Mouse (Mus musculus) midbrain, embryonic 14.5 days (tissue): ENCODE results near the gene St13. TPM values are rescaled to one million over a fixed set of nuclear protein-coding genes. Genes with fewer than 3 reads are reported as not detected.

Experiments used
- ATAC-seq: fragments of 200-750 bp; cut with Nextera tagmentation; 2 replicates; pipeline ENCODE4 v1.8.0; 2017; ENCODE audit warnings: moderate number of reproducible peaks, moderate library complexity; ENCODE audit not compliant: low FRiP score, low TSS enrichment
- DNase-seq: peaks from one replicate; pipeline ENCODE4 v3.0.0-alpha.2; 2015
- H3K27ac ChIP-seq: fragments of 300-500 bp; sonication (generic); replicated peaks from 2 replicates; pipeline ENCODE4 v1.5.1; 2014; ENCODE audit warnings: mild to moderate bottlenecking, low read depth, low read length, moderate library complexity
- H3K27me3 ChIP-seq: fragments of 300-500 bp; sonication (generic); 2 replicates; pipeline ENCODE4 v1.6.1; 2014; ENCODE audit warnings: low read length, control low read depth, mixed read lengths; ENCODE audit not compliant: control insufficient read depth, insufficient read depth
- H3K36me3 ChIP-seq: fragments of 300-500 bp; sonication (generic); 2 replicates; pipeline ENCODE4 v1.6.1; 2014; ENCODE audit warnings: low read length, control low read depth; ENCODE audit not compliant: control insufficient read depth, insufficient read depth
- H3K4me1 ChIP-seq: fragments of 300-500 bp; sonication (generic); 2 replicates; pipeline ENCODE4 v1.6.1; 2014; ENCODE audit warnings: mild to moderate bottlenecking, antibody characterized with exemption, low read length, control low read depth; ENCODE audit not compliant: control insufficient read depth, insufficient read depth
- H3K4me2 ChIP-seq: fragments of 300-500 bp; sonication (generic); 2 replicates; pipeline ENCODE4 v1.6.1; 2014; ENCODE audit warnings: mild to moderate bottlenecking, low read length, moderate library complexity
- H3K4me3 ChIP-seq: fragments of 300-500 bp; sonication (generic); replicated peaks from 2 replicates; pipeline ENCODE4 v1.5.1; 2014; ENCODE audit warnings: low read depth, low read length
- H3K9ac ChIP-seq: fragments of 300-500 bp; sonication (generic); replicated peaks from 2 replicates; pipeline ENCODE4 v1.6.1; 2014; ENCODE audit warnings: mild to moderate bottlenecking, low read length, moderate library complexity
- H3K9me3 ChIP-seq: fragments of 300-500 bp; sonication (generic); 2 replicates; pipeline ENCODE4 v1.6.1; 2016; ENCODE audit warnings: low read length, control low read depth, mixed read lengths; ENCODE audit not compliant: control insufficient read depth
- WGBS: fragments of 180-500 bp; shearing (Covaris S2); extraction: QIAGEN DNeasy Blood & Tissue Kit; methylation state at CpG from one replicate; pipeline ENCODE4 v1.1.7; 2014; 5-methylcytosine and 5-hydroxymethylcytosine counted together
- polyA plus RNA-seq: library from polyadenylated mRNA; unstranded; fragments of >200 nt; fragmentation: Nextera tagmentation; extraction: Ambion mirVana; gene quantifications from 2 replicates; pipeline ENCODE4 v1.2.1, GENCODE M21; 2014

St13 gene
- polyA plus RNA-seq, 1 experiment from 2014 or later: 179 TPM

- H3K4me1 ChIP-seq: peaks cover 16% of the 10 kb centered on the region; the same call in 1 of the 2 replicates
- H3K4me2 ChIP-seq: peak overlapping the region; percentile 79
- H3K9ac ChIP-seq: 0 out of 2 replicates have a peak overlapping the region, but pooled peaks have one; percentile 0
- no peaks in the 10 kb centered on the region for H3K27me3 ChIP-seq
- WGBS: 34% methylated on average over 6 of the region's 6 CpGs
- peak overlapping the region; percentile 61 for H3K4me3 ChIP-seq
- DNase-seq: no peak
- H3K36me3 ChIP-seq: peaks cover 34% of the 10 kb centered on the region
- peak; percentile 43; the same call in 1 of the 2 replicates for ATAC-seq
- H3K27ac ChIP-seq: peak overlapping the region; percentile 65; the same call in 1 of the 2 replicates
- H3K9me3 ChIP-seq: no peaks in the 10 kb centered on the region
Measured at GRCm38 (mm10) chr15:81361022-81361404, 38.9 kb downstream of the St13 start.

DNA sequence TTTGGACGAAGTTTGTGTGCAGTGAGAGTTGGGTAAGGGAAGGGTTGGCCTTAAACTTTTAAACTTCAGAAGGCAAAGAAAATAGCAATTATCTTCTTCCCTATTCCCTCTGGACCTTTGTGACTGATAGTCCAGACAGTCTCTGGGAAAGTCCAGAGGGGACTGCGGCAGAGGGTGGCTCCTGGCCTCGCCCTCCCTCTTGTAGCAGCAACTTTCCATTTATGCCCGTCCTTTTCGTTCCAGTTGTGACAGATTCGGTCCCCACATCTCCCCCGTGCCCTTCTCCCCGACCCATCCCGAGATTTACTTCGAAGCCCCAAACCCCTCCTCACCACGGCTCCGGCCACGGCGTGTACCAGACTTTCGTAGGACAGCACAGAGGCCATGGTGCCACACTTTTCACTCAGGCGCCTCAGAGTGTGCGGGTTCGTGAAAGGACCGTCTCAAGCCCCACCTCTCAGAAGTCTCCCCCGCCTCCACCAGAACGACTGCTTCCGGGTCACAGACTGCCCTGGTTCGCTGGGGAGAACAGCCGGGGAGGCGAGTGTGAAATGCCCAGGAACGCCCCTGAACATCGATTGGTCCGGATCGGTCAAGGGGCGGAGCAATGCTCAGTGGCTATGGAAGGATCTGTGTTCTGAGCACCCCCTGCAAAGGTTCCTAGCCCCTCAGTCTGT lies 39.4 kb downstream of the St13 start, which contains the start of gene Slc25a17:
Gene Slc25a17 (minus strand): TSS at position 468 of the 677 bp plus-strand sequence.
- peak; percentile 97 for DNase-seq
- H3K9me3 ChIP-seq: no peaks in the 10 kb centered on the region
- peaks cover 28% of the 10 kb centered on the region for H3K36me3 ChIP-seq
- peak within 1 kb of the TSS; percentile 67 for H3K9ac ChIP-seq
- no peaks in the 10 kb centered on the region for H3K27me3 ChIP-seq
- peaks cover 16% of the 10 kb centered on the region; the same call in 1 of the 2 replicates for H3K4me1 ChIP-seq
- peak within 1 kb of the TSS; percentile 65 for H3K27ac ChIP-seq
- peak; percentile 98 for ATAC-seq
- peak within 1 kb of the TSS; percentile 79 for H3K4me2 ChIP-seq
- WGBS: under 1% methylated on average over 30 of the region's 30 CpGs
- H3K4me3 ChIP-seq: peak within 1 kb of the TSS; percentile 61

DNA sequence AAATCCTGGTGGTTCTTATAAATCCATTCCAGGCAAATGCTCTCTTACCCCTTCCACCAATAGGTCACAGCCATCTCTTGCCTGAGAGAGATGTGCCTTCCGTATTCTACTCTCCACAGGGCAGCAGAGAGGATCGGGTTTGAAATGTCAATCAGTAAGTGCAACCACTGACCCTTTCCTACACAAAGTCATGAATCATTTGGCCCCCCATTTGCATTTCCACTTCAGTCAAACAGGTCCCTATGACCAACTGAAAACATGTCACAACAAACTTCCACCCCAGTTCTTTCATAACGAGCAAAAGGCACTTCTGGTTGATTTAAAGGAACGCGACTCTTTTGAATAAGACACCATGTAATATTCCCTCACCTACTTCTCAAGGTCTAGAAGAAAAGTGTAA lies 40.5 kb downstream of the St13 start:
- H3K4me3 ChIP-seq: no peak overlapping the region
- peaks cover 16% of the 10 kb centered on the region; the same call in 1 of the 2 replicates for H3K4me1 ChIP-seq
- DNase-seq (no peak), ATAC-seq (no peak)
- H3K27me3 ChIP-seq: no peaks in the 10 kb centered on the region
- no peaks in the 10 kb centered on the region for H3K9me3 ChIP-seq
- H3K27ac ChIP-seq: no peak overlapping the region
- peaks cover 18% of the 10 kb centered on the region for H3K36me3 ChIP-seq
- no peak overlapping the region for H3K9ac ChIP-seq
- 91% methylated on average over 5 of the region's 5 CpGs for WGBS
- peak overlapping the region; percentile 79 for H3K4me2 ChIP-seq

DNA sequence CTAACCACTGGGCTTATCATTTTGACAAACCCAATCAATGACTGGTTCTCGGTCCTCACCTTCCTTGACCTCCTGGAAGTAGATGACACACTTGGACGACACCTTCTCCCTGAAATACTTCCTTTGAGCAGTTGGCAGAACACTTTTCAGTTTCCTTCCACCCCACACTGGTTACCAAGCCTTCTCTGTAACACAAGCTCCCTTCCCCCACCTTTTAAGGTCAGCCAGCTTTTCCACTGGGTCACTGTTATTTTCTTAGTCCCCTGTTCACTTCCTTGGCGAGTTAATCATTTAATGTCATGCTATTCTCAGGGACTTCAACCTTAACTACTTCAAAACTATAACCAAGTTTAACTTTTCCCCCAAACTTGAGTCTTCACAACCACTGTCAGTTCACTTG lies 40.9 kb downstream of the St13 start:
- no peak for ATAC-seq
- Histone ChIP-seq H3K27me3 (no peaks in the 10 kb centered on the region), H3K9me3 (no peaks in the 10 kb centered on the region), H3K4me2 (no peak overlapping the region), H3K9ac (no peak overlapping the region), H3K27ac (no peak overlapping the region), H3K4me3 (no peak overlapping the region), H3K36me3 (peaks cover 14% of the 10 kb centered on the region), H3K4me1 (peaks cover 16% of the 10 kb centered on the region; the same call in 1 of the 2 replicates)
- WGBS: 95% methylated on average over 3 of the region's 3 CpGs
- DNase-seq: no peak

GRCm38 (mm10) chr15:81356946-81357345 lies 42.9 kb downstream of the St13 start:
- H3K4me1 ChIP-seq: peaks cover 16% of the 10 kb centered on the region; the same call in 1 of the 2 replicates
- no peak overlapping the region for H3K9ac ChIP-seq
- 59% methylated on average over 5 of the region's 5 CpGs for WGBS
- no peak for ATAC-seq
- no peak overlapping the region for H3K27ac ChIP-seq
- H3K36me3 ChIP-seq: no peaks in the 10 kb centered on the region
- H3K27me3 ChIP-seq: no peaks in the 10 kb centered on the region
- no peak overlapping the region for H3K4me3 ChIP-seq
- H3K9me3 ChIP-seq: no peaks in the 10 kb centered on the region
- DNase-seq: no peak
- H3K4me2 ChIP-seq: no peak overlapping the region

DNA sequence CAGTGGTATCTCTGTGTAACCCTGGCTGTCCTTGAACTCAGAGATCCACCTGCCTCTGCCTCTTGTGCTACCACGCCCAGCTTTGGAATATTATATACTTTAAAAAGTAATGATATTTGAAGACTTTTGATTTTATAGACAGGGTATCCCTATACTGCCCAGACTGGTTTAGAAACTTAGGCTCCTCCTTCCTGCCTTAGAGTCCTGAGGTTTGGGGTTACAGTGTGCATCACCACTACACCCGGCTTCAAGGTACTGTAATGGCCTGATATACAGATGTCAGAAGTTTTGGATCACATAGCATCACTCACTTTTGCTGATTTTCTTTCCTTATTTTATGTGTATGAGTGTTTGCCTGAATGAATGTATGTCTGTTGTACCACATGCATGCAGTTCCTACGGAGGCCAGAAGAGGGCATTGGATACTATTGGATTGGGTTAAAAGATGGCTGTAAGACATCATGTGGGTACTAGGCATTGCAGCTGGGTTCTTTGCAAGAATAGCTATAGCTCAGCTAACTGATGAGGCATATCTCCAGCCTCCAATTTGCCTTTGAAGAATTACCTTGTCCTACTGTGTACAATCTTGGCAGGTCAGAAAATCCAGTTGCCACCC lies 44.6 kb downstream of the St13 start:
- Histone ChIP-seq H3K4me1 (peaks cover 14% of the 10 kb centered on the region; the same call in 1 of the 2 replicates), H3K4me3 (no peak overlapping the region), H3K27ac (no peak overlapping the region), H3K9me3 (no peaks in the 10 kb centered on the region), H3K27me3 (no peaks in the 10 kb centered on the region), H3K4me2 (no peak overlapping the region), H3K36me3 (no peaks in the 10 kb centered on the region), H3K9ac (no peak overlapping the region)
- peak; percentile 60 for DNase-seq
- no peak for ATAC-seq
- WGBS: 59% methylated on average over 3 of the region's 3 CpGs

- H3K9ac ChIP-seq: no peak overlapping the region
- DNase-seq: peak; percentile 31
- 58% methylated on average over 1 of the region's 1 CpGs for WGBS
- no peak for ATAC-seq
- no peaks in the 10 kb centered on the region for H3K36me3 ChIP-seq
- no peaks in the 10 kb centered on the region for H3K27me3 ChIP-seq
- H3K4me3 ChIP-seq: no peak overlapping the region
- no peak overlapping the region for H3K4me2 ChIP-seq
- H3K4me1 ChIP-seq: 0 out of 2 replicates have a peak, but pooled peaks cover 5% of the 10 kb centered on the region
- no peak overlapping the region for H3K27ac ChIP-seq
- no peaks in the 10 kb centered on the region for H3K9me3 ChIP-seq
Measured at GRCm38 (mm10) chr15:81352638-81353037, 47.2 kb downstream of the St13 start.

DNA sequence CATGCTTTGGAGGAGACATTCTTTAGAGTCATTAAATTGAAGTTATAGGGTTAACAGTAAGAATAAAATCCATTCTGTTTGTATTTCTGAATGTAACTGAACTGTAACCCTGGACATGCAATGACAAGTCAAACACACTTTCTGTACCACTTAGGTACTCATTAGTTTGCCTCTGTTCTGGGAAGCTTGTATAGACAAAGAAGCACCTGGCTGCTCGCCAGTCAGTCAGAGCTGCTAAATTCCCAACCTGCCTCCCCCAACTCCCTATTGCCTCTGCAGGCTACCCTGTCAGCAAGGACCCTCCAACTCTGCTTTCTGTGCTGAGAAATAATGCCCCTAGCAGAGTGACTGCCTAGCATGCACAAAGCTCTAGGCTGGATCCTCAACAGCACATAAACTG lies 49.5 kb downstream of the St13 start:
- no peaks in the 10 kb centered on the region for H3K36me3 ChIP-seq
- H3K27me3 ChIP-seq: no peaks in the 10 kb centered on the region
- 0 out of 2 replicates have a peak, but pooled peaks cover 2% of the 10 kb centered on the region for H3K4me1 ChIP-seq
- H3K4me3 ChIP-seq: no peak overlapping the region
- peak; percentile 38 for DNase-seq
- no peak overlapping the region for H3K27ac ChIP-seq
- no peak overlapping the region for H3K4me2 ChIP-seq
- no peaks in the 10 kb centered on the region for H3K9me3 ChIP-seq
- WGBS: 73% methylated on average over 1 of the region's 1 CpGs
- no peak overlapping the region for H3K9ac ChIP-seq
- no peak for ATAC-seq
